Mouse (Mus musculus) hindbrain, embryonic 10.5 days (tissue): ENCODE measurements around the gene Tcp11l2. TPM values are rescaled to one million over a fixed set of nuclear protein-coding genes. Genes with fewer than 3 reads are reported as not detected.

Experiments
- DNase-seq: peaks from one replicate; pipeline ENCODE4 v3.0.0-alpha.2; 2017; ENCODE audit warnings: low spot score
- H3K27ac ChIP-seq: fragments of 300-500 bp; sonication (generic); 2 replicates; pipeline ENCODE4 v1.5.1; 2016; ENCODE audit warnings: mild to moderate bottlenecking, moderate library complexity
- H3K27me3 ChIP-seq: fragments of 300-500 bp; sonication (generic); 2 replicates; pipeline ENCODE4 v1.6.1; 2016; ENCODE audit warnings: mild to moderate bottlenecking; ENCODE audit not compliant: poor library complexity, insufficient read depth, severe bottlenecking
- H3K36me3 ChIP-seq: fragments of 300-500 bp; sonication (generic); 2 replicates; pipeline ENCODE4 v1.6.1; 2016; ENCODE audit warnings: mild to moderate bottlenecking, moderate library complexity
- H3K4me1 ChIP-seq: fragments of 300-500 bp; sonication (generic); replicated peaks from 2 replicates; pipeline ENCODE4 v1.6.1; 2016; ENCODE audit warnings: mild to moderate bottlenecking
- H3K4me3 ChIP-seq: fragments of 300-500 bp; sonication (generic); 2 replicates; pipeline ENCODE4 v1.5.1; 2016; ENCODE audit warnings: mild to moderate bottlenecking, moderate library complexity
- H3K9me3 ChIP-seq: fragments of 300-500 bp; sonication (generic); 2 replicates; pipeline ENCODE4 v1.6.1; 2016; ENCODE audit warnings: mild to moderate bottlenecking, moderate library complexity
- WGBS: fragments of 180-500 bp; shearing (Covaris S2); methylation state at CpG from one replicate; pipeline ENCODE4 v1.1.7; 2016; 5-methylcytosine and 5-hydroxymethylcytosine counted together
- polyA plus RNA-seq: library from polyadenylated mRNA; unstranded; fragments of >200 nt; fragmentation: Nextera tagmentation; extraction: Ambion mirVana; gene quantifications from 2 replicates; pipeline ENCODE4 v1.2.1, GENCODE M21; 2016

Tcp11l2 gene
- polyA plus RNA-seq, 1 experiment from 2014 or later: 6.6 TPM

DNA sequence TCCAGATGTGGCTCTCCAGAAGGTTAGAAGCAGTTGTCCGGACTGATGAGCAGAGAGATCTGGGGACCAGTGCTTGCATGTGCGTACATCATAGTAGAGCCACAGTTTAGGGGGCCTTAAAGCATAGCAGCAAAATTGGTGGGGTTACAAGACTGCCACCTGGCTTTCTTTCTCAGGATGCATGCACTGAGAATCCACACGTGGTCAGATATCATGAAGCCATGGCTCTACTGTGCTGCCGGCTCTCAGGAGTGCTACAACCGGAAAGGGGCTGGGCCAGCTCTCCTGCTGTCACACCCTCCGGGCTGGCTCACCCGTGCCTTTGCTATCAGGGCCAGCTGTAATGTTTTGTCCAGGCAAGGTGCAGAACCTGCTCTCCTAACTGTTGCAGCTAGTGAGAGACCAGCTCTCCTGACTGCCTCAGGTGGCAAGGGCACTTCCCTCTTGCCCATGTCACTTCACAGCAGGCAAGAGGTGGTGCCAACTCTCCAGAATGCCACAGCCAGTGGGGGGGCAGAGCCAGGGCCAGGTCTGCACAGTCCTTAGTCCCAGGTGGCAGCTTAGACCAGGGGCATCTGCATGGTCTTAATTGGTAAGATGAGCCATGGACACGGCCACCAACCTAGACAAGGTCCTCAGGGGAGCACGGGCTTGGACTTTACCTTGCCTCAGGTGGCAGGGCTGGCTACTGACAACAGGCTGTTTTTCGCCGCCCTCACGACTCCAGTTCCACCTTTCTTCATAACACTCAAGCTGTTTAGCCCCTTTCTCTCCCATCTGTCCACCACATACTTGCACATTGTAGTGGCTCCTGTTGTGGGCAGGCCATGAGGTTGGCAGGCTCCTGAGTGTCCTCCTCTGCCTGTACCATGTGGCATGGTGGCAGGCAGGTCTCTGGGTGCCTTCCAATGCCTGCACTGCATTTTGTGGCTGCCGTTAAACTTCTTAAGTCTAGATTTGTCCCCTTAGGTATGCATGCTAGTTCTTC is 13.6 kb upstream of the Tcp11l2 start:
- WGBS: 66% methylated on average over 13 of the region's 13 CpGs
- H3K27ac ChIP-seq: no peak overlapping the region
- DNase-seq: peak; percentile 28
- H3K9me3 ChIP-seq: peaks cover 11% of the 10 kb centered on the region
- H3K4me3 ChIP-seq: no peak overlapping the region
- H3K36me3 ChIP-seq: no peaks in the 10 kb centered on the region
- H3K27me3 ChIP-seq: peaks cover 3% of the 10 kb centered on the region; the same call in 1 of the 2 replicates
- H3K4me1 ChIP-seq: peaks cover 10% of the 10 kb centered on the region

DNA sequence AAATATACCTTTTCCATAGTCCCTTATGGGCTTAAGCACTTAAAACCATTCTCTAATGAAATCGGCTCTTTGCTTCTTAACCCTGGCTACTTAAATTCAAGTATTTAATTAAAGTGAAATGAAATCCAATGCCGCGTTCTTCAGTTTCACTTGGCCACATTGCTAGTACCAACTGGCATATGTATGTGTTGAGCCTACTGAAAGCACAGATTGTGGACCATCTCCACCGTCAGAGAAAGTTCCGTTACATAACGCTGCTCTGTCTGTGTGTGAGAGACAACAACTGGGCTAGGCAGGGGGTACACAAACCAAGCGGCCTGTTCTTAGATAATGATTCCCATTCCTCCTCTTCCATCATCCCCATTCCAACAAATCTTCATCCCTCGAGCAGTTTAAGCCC is 12.0 kb upstream of the Tcp11l2 start:
- H3K27ac ChIP-seq: no peak overlapping the region
- DNase-seq: no peak
- 84% methylated on average over 8 of the region's 8 CpGs for WGBS
- no peak overlapping the region for H3K4me3 ChIP-seq
- peaks cover 10% of the 10 kb centered on the region for H3K4me1 ChIP-seq
- no peaks in the 10 kb centered on the region for H3K9me3 ChIP-seq
- H3K36me3 ChIP-seq: no peaks in the 10 kb centered on the region
- peaks cover 3% of the 10 kb centered on the region; the same call in 1 of the 2 replicates for H3K27me3 ChIP-seq

DNA sequence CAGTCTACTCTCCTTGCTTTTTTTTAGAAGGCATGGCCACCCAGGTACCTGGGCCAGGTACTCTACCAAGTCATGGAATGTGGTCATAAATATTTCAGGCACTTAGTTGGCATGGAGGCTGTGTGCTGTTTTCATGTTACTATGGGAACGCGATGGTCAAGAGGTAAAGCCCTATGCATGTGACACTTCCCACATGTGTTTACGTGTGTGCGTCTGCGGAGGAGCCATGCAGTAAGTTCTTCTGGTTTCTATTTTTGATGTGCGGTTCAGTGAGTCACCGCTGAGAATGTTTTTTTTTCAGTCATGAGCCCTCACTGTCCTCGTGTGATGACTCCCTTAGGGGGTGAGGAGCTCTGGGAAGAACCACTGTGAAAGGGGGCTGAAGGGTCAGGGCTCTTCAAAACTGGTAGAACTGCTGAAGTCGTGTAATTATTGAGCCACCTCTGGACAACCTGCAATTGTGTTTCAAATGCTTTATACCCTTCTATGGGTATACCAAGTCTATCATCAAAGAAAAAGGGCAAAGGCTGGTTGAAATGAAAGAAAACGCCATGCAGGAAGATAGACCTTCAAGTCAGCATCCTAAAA is 5.3 kb upstream of the Tcp11l2 start:
- Histone ChIP-seq H3K4me3 (no peak overlapping the region), H3K9me3 (no peaks in the 10 kb centered on the region), H3K27ac (no peak overlapping the region), H3K36me3 (no peaks in the 10 kb centered on the region), H3K27me3 (no peaks in the 10 kb centered on the region; the same call in 1 of the 2 replicates), H3K4me1 (peaks cover 5% of the 10 kb centered on the region; the same call in 1 of the 2 replicates)
- WGBS: 86% methylated on average over 10 of the region's 10 CpGs
- DNase-seq: no peak

DNA sequence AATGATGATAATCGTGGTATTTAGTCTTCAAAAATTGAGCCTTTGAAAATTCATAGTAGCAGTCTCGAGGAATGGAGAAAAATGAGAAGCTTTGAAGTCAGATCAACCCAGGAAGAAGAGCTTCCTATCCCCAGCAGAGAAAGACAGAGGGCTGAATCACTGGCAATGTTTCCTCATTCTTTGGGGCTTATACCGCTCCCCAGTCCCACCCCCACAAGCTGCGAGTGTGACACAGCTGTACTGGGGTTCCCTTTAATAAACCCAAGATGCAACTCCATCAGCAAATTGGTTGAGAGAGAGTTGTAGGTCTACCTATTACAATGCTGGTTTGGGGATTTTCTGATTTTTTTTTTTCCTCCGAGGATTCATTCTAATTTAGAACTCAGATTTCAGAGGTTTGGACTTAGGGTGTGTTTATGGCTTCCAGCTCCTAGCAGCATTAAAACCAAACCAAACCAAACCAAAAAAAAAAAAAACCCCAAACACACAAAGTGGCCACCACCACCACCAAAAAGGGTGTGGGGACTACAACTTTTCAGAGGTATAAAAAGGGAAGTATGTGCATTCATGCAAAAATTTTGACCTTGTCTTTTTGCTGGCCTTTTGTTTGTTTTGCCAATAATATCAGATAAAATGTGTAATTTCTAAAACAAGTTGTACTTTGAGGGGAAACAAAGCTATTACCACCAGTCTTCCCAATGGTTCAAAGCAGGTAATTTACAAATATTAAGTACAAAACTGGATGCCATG is 2.6 kb upstream of the Tcp11l2 start:
- Histone ChIP-seq H3K36me3 (no peaks in the 10 kb centered on the region), H3K27me3 (peaks cover 10% of the 10 kb centered on the region), H3K4me1 (peaks cover 23% of the 10 kb centered on the region), H3K4me3 (no peak overlapping the region), H3K9me3 (no peaks in the 10 kb centered on the region), H3K27ac (no peak overlapping the region)
- WGBS: 66% methylated on average over 5 of the region's 5 CpGs
- no peak for DNase-seq

DNA sequence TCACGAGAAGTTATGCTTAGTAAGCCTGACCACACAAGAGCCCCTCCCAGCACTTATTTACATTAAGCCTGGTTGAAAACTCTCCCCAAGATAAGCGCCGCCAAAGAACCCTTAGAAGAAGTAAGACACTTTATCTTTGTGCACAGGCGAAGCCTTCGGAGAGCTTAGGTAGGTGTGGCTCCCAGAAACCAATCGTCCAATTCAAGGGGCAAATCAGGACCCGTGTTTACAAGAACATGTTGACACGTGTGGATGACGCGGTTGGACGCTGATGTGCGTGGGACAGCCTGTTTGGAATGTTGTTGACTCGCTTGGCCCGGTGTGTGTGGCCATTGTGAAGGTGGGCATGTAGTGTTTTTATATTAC is 414 bp upstream of the Tcp11l2 start:
- WGBS: 1% methylated on average over 14 of the region's 14 CpGs
- H3K4me1 ChIP-seq: peaks cover 23% of the 10 kb centered on the region
- peaks cover 10% of the 10 kb centered on the region for H3K27me3 ChIP-seq
- no peak for DNase-seq
- H3K9me3 ChIP-seq: no peaks in the 10 kb centered on the region
- H3K36me3 ChIP-seq: no peaks in the 10 kb centered on the region
- H3K27ac ChIP-seq: peak overlapping the region; percentile 95; the same call in 1 of the 2 replicates
- peak overlapping the region; percentile 89 for H3K4me3 ChIP-seq

DNA sequence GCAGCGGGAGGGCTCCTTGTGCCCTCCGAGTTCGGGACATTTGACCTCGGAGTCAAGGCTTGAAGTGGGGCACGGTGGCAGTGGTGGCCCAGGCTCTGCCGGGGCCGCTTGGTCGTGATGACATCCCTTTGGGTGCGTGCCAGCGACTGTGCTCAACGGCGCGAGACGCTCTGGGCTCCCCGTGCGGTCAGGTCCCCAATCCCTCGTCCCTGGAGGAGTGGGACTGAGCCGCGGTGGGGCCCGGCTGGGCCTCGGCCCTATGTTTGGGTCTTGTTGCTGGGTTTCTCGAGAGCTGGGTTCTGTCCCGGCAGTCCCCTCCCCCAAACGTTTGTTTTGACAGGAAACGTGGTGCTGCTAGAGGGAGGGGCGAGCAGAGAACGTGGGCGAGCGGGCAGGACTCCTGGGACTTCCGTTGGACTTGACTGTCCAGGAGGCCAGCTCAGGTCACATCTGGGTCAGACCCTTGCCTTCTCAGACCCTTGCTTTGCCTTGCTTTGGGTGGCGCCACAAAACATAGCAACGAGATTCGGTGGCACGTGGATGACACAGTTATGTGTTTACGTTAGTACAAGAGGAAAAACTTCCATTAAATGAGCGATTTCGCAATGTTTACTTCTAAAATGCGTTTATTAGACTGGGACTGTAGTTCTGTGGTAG is 773 bp downstream of the Tcp11l2 start:
- Histone ChIP-seq H3K27ac (peak overlapping the region; percentile 95), H3K4me1 (peaks cover 23% of the 10 kb centered on the region), H3K36me3 (no peaks in the 10 kb centered on the region), H3K27me3 (peaks cover 10% of the 10 kb centered on the region), H3K9me3 (no peaks in the 10 kb centered on the region), H3K4me3 (peak overlapping the region; percentile 89)
- DNase-seq: peak; percentile 55
- 6% methylated on average over 38 of the region's 38 CpGs for WGBS

DNA sequence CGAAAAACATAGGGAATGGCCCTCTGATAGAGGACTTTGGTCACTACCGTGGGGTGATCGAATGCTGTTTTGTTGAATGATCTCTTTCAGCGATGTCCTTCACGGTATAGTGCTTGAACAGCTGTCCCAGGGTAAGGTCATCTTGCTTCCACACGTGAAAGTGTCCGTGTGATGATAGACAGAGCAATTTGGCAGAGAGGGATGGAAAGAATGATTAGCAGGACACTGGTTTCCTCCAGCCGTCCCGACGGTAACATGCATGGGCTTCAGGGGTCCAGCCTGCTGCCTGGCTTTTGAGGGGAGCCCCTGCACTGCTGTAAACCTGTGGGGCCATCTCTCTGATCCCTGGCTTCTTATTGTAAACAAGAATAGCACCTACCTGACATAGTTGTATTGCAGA is 2.3 kb downstream of the Tcp11l2 start:
- Histone ChIP-seq H3K36me3 (no peaks in the 10 kb centered on the region), H3K27me3 (peaks cover 10% of the 10 kb centered on the region), H3K9me3 (no peaks in the 10 kb centered on the region), H3K4me3 (no peak overlapping the region), H3K27ac (no peak overlapping the region), H3K4me1 (peaks cover 23% of the 10 kb centered on the region)
- DNase-seq: no peak
- WGBS: 84% methylated on average over 10 of the region's 10 CpGs

DNA sequence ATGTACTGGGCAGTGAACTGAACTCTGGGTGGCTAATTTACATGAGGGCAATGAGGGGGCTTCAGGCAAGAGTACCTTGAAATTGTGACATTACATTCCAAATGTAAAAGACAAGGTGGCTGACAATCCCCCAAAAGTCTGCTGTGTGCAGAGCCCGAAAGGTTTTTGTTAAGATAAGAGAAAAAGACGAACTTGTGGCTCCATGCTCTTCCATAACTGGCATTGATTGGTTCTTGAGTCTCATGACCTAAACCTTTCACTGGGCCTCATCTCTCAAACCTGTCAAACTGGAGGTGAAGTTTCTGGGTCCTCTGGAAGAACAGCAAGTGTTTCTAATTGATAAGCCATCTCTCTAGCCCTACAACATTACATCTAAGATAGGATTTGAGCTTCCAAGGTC is 3.1 kb downstream of the Tcp11l2 start:
- WGBS: 81% methylated on average over 2 of the region's 2 CpGs

DNA sequence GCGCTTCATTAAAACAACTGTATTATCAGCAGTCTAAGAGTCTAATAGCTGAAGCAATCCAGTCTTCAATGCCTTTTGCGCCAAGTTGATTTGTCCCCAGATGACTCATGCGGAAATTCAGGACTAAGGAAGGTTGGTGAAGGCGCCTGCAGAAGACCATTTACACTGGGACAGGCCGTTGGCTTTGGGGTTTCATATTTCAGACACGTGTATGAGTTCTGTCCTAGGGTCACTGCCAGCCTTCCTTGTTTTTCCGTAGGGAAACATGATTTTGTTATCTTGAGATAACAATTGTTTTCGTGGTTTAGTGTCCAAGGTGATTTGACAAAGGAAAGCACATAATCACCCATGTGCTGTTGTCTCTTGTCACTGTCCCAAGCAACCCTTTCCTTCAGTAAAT is 4.8 kb downstream of the Tcp11l2 start:
- peaks cover 10% of the 10 kb centered on the region for H3K27me3 ChIP-seq
- no peaks in the 10 kb centered on the region for H3K36me3 ChIP-seq
- H3K9me3 ChIP-seq: no peaks in the 10 kb centered on the region
- H3K4me3 ChIP-seq: no peak overlapping the region
- peaks cover 18% of the 10 kb centered on the region for H3K4me1 ChIP-seq
- 78% methylated on average over 8 of the region's 8 CpGs for WGBS
- no peak for DNase-seq
- no peak overlapping the region for H3K27ac ChIP-seq

More for the DNA sequence above, 3.1 kb downstream of the Tcp11l2 start:
- Histone ChIP-seq H3K4me3 (no peak overlapping the region), H3K36me3 (no peaks in the 10 kb centered on the region), H3K9me3 (no peaks in the 10 kb centered on the region), H3K27me3 (peaks cover 10% of the 10 kb centered on the region), H3K27ac (no peak overlapping the region), H3K4me1 (peaks cover 23% of the 10 kb centered on the region)
- no peak for DNase-seq

DNA sequence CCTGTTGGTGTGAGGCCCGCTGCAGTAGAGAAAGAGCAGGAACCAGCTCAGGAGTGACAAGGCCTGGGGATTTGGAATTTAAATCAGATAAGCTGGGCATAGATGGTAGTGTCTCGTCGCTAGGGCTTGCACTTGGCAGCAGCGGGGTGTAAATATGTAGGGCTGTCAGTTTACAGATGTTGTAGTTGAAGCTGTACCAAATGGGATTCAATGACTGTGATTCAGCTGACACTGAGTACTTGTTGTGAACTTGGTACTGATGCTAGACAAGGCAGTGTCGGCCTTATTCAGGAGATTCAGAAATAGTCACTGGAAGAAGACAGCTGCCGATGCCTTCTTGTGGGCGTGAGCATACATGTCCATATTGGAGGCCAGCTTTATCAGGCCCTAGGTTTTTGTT is 5.8 kb downstream of the Tcp11l2 start:
- H3K4me3 ChIP-seq: no peak overlapping the region
- H3K36me3 ChIP-seq: no peaks in the 10 kb centered on the region
- H3K9me3 ChIP-seq: no peaks in the 10 kb centered on the region
- WGBS: 85% methylated on average over 7 of the region's 7 CpGs
- peaks cover 10% of the 10 kb centered on the region for H3K27me3 ChIP-seq
- DNase-seq: no peak
- H3K27ac ChIP-seq: no peak overlapping the region
- H3K4me1 ChIP-seq: peaks cover 10% of the 10 kb centered on the region

DNA sequence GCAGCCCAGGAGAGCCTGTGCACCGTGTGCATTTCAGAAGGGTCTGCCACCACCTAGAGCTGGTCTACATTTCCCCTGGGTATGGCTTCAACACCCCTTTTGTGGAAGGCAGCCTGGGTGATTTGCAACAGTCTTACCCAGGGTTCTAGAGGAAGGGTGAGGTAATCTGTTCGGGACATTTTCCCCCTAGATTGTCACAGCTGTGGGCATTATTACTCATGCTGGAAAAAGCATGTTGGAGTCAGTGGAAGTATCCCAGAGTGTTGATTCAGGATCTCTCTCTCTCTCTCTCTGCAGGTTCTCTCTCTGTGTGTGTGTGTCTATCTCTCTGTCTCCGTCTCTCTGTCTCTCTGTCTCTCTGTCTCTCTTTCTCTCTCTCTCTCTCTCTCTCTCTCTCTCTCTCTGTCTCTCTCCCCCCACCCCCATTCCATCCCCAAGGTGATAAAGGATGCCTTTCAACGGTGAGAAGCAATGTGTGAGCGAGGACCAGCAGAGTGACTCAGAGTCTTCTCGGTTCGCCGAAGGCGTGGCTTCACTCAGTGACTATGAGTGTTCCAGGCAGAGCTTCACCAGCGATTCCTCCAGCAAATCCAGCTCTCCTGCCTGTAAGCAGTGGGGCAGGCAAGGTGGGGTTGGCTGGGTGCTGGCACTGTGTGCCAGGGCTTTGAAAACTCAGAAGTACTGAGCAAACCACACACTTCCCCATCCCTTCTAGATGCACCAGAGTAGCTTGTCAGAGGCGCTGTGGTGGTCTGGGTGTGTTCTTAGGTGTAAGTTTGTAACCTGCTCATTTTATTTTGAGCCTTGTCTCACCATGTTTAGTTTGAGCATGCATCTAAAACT is 8.2 kb downstream of the Tcp11l2 start:
- no peak overlapping the region for H3K27ac ChIP-seq
- no peaks in the 10 kb centered on the region for H3K4me1 ChIP-seq
- 72% methylated on average over 11 of the region's 11 CpGs for WGBS
- no peak for DNase-seq
- no peaks in the 10 kb centered on the region for H3K27me3 ChIP-seq
- H3K4me3 ChIP-seq: no peak overlapping the region
- H3K9me3 ChIP-seq: no peaks in the 10 kb centered on the region
- H3K36me3 ChIP-seq: no peaks in the 10 kb centered on the region

DNA sequence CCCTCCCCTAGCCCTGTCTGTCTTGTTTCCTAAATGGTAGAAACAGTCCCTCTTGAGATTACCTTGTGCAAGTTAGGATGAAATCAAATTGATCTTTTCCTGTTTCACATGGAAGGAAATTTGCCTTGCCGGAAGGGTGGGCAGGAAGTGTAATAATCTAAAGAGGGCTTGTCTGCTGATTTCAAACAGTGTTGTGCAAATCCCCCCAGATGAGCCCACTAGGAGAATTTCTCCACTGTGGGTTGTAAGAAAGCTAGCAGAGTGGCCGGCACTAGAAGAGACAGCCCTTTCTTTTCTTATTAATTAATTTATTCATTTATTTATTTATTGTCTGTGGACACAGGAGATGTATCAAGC is 8.8 kb downstream of the Tcp11l2 start:
- Histone ChIP-seq H3K9me3 (no peaks in the 10 kb centered on the region), H3K36me3 (no peaks in the 10 kb centered on the region), H3K4me3 (no peak overlapping the region), H3K4me1 (no peaks in the 10 kb centered on the region), H3K27me3 (no peaks in the 10 kb centered on the region), H3K27ac (no peak overlapping the region)
- DNase-seq: no peak
- WGBS: 84% methylated on average over 2 of the region's 2 CpGs
